Mouse (Mus musculus) ES-E14 (cell line): ENCODE data around the gene Trim2.

Experiments used
- CHD2 ChIP-seq: IDR thresholded peaks from 2 replicates; pipeline ENCODE4 v1.6.1; 2014; ENCODE audit warnings: mild to moderate bottlenecking, low read depth, low read length, inconsistent platforms
- HCFC1 ChIP-seq: IDR thresholded peaks from 2 replicates; pipeline ENCODE4 v1.6.1; 2012; ENCODE audit warnings: low read length, inconsistent platforms, borderline replicate concordance; ENCODE audit not compliant: insufficient read depth
- MAFK ChIP-seq: IDR thresholded peaks from 2 replicates; pipeline ENCODE4 v1.6.1; 2014; ENCODE audit warnings: mild to moderate bottlenecking, low read depth, low read length, inconsistent platforms; ENCODE audit not compliant: insufficient read depth
- ZC3H11A ChIP-seq: IDR thresholded peaks from 2 replicates; pipeline ENCODE4 v1.6.1; 2012; ENCODE audit warnings: low read depth, mild to moderate bottlenecking, inconsistent platforms, low read length, borderline replicate concordance
- ZNF384 ChIP-seq: IDR thresholded peaks from 2 replicates; pipeline ENCODE4 v1.6.1; 2012; ENCODE audit warnings: low read depth, low read length, inconsistent platforms

- TF ChIP-seq ZC3H11A (no peak), HCFC1 (no peak), CHD2 (no peak), ZNF384 (no peak), MAFK (no peak)
These were observed 17.8 kb upstream of the Trim2 start for GRCm38 (mm10) chr3:84324478-84324877.
